Mouse (Mus musculus) neural tube, embryonic 14.5 days (tissue): ENCODE measurements around the gene Bfsp2. TPM values are rescaled to one million over a fixed set of nuclear protein-coding genes. Genes with fewer than 3 reads are reported as not detected.

Experiments
- ATAC-seq: fragments of 200-750 bp; cut with Nextera tagmentation; 2 replicates; pipeline ENCODE4 v1.8.0; 2017; ENCODE audit warnings: low read depth, mild to moderate bottlenecking, moderate TSS enrichment, moderate library complexity
- H3K27ac ChIP-seq: fragments of 300-500 bp; sonication (generic); 2 replicates; pipeline ENCODE4 v1.5.1; 2014; ENCODE audit warnings: low read depth, mild to moderate bottlenecking, control low read depth, low read length, moderate library complexity, mixed read lengths
- H3K27me3 ChIP-seq: fragments of 300-500 bp; sonication (generic); 2 replicates; pipeline ENCODE4 v1.6.1; 2014; ENCODE audit warnings: low read length; ENCODE audit not compliant: control insufficient read depth, insufficient read depth
- H3K36me3 ChIP-seq: fragments of 300-500 bp; sonication (generic); 2 replicates; pipeline ENCODE4 v1.6.1; 2014; ENCODE audit warnings: low read length, mixed read lengths; ENCODE audit not compliant: control insufficient read depth, insufficient read depth
- H3K4me1 ChIP-seq: fragments of 300-500 bp; sonication (generic); 2 replicates; pipeline ENCODE4 v1.6.1; 2014; ENCODE audit warnings: low read length; ENCODE audit not compliant: control insufficient read depth, insufficient read depth
- H3K4me2 ChIP-seq: fragments of 300-500 bp; sonication (generic); 2 replicates; pipeline ENCODE4 v1.6.1; 2014; ENCODE audit warnings: mild to moderate bottlenecking, low read depth, low read length, control low read depth
- H3K4me3 ChIP-seq: fragments of 300-500 bp; sonication (generic); 2 replicates; pipeline ENCODE4 v1.5.1; 2014; ENCODE audit warnings: low read depth, low read length, control low read depth, mixed read lengths
- H3K9ac ChIP-seq: fragments of 300-500 bp; sonication (generic); replicated peaks from 2 replicates; pipeline ENCODE4 v1.6.1; 2014; ENCODE audit warnings: low read depth, mild to moderate bottlenecking, control low read depth, low read length, mixed read lengths
- H3K9me3 ChIP-seq: fragments of 300-500 bp; sonication (generic); 2 replicates; pipeline ENCODE4 v1.6.1; 2016; ENCODE audit warnings: low read length; ENCODE audit not compliant: control insufficient read depth
- WGBS: fragments of 180-500 bp; shearing (Covaris S2); extraction: QIAGEN DNeasy Blood & Tissue Kit; methylation state at CpG from one replicate; pipeline ENCODE4 v1.1.7; 2014; 5-methylcytosine and 5-hydroxymethylcytosine counted together
- polyA plus RNA-seq: library from polyadenylated mRNA; unstranded; fragments of >200 nt; fragmentation: Nextera tagmentation; extraction: Ambion mirVana; gene quantifications from 2 replicates; pipeline ENCODE4 v1.2.1, GENCODE M21; 2014

Gene Bfsp2
- polyA plus RNA-seq, 1 experiment from 2014 or later, result 2.3 TPM

DNA sequence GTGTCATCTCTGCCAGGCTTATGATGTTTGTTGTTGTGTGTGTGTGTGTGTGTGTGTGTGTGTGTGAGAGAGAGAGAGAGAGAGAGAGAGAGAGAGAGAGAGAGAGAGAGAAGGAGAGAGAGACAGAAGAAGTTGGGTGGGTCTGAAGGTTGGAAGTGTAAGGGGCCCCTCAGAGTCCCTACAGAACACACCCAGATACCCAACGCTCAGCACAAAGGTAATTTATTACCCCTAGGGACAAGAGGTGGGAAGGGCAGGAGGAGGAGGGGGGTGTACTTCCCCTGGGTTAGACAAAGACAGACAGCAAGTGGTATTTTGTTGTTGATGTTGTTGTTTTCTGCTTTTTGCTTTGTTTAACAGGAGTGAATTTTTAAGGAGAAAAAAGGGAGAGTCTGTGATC, 94.6 kb downstream of the Bfsp2 start:
- Histone ChIP-seq H3K36me3 (no peaks in the 10 kb centered on the region), H3K27me3 (no peaks in the 10 kb centered on the region), H3K27ac (no peak overlapping the region), H3K9me3 (no peaks in the 10 kb centered on the region), H3K4me3 (no peak overlapping the region), H3K9ac (no peak overlapping the region), H3K4me1 (no peaks in the 10 kb centered on the region), H3K4me2 (no peak overlapping the region)
- WGBS, result 5% methylated on average over 1 of the region's 1 CpGs
- ATAC-seq, result no peak

DNA sequence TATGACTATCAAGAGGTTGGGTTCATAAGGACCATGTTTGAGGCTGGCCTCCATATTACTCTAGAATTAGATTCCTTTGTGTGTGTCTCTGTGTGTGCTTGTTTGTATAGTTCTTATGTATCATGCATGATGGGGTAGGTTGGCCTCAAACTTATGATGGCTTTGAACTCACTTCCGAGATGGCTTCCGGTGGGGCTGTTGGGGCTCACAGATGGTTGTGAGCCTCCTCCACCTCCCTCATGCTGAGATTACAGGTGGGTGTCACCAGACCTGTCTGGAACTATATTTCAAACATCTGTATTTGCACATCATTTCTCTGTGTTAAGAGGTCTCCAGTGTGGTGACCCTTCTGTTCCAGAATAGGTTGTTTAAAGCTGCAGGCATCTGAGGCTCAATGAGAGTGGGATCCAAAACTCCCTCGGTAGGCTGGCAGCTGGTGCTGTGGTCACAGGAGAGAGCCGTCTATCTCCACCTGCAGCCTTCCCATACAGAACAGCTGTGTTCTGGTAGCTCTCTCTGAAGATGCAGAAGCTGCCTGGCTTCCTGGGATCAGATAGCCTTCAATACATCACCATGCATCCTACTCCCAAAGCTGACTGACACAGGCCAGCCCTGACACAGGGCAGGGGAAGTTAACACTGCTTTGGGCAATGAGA, 96.0 kb downstream of the Bfsp2 start:
- H3K27ac ChIP-seq, result no peak overlapping the region
- no peaks in the 10 kb centered on the region for H3K27me3 ChIP-seq
- WGBS, result 85% methylated on average over 4 of the region's 4 CpGs
- no peaks in the 10 kb centered on the region for H3K9me3 ChIP-seq
- no peaks in the 10 kb centered on the region for H3K36me3 ChIP-seq
- H3K4me3 ChIP-seq, result no peak overlapping the region
- no peak for ATAC-seq
- no peak overlapping the region for H3K9ac ChIP-seq
- no peak overlapping the region for H3K4me2 ChIP-seq
- no peaks in the 10 kb centered on the region for H3K4me1 ChIP-seq

DNA sequence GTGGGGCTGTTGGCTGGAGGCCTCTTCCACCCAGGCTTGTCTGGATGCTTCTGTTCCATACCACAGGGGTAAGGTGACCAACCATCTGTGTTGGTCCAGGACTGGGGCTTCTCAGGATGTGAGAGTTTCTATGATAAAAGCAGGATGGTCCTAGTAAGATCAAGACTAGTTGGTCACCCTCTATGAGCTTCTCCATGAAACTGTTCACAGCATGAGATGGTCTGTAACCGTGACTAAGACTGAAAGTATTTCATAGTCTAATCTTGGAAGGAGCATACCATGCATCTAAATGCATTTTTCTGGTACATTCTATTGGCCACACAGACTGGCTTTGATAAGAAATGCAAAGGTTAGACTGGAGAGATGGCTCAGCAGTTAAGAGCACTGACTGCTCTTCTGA, 96.6 kb downstream of the Bfsp2 start:
- Histone ChIP-seq H3K27me3 (no peaks in the 10 kb centered on the region), H3K4me3 (no peak overlapping the region), H3K9me3 (no peaks in the 10 kb centered on the region), H3K27ac (no peak overlapping the region), H3K4me1 (no peaks in the 10 kb centered on the region), H3K36me3 (no peaks in the 10 kb centered on the region), H3K4me2 (no peak overlapping the region), H3K9ac (no peak overlapping the region)
- WGBS, result 91% methylated on average over 1 of the region's 1 CpGs
- ATAC-seq, result no peak

DNA sequence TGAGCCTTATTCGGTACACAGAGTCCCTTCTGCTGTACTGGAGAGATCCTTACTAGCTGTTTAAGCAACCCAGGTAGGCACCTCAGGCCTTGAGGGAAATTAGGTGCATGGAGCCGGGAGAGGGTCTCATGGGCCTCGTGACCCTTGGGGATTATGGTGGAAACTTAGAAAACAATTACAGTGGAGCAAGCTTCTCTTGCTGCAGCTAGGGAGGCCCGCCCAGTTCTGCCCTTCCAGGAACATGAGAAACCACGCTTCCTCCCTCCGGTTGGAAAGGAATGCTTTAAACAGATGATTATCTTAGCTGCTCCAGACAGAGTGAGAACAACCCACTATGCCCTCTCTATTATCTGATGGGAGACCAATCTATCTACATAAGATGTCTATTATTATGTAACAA, 97.2 kb downstream of the Bfsp2 start:
- Histone ChIP-seq H3K27me3 (no peaks in the 10 kb centered on the region), H3K4me3 (no peak overlapping the region), H3K9ac (no peak overlapping the region), H3K4me2 (no peak overlapping the region), H3K9me3 (no peaks in the 10 kb centered on the region), H3K36me3 (no peaks in the 10 kb centered on the region), H3K4me1 (no peaks in the 10 kb centered on the region), H3K27ac (no peak overlapping the region)
- no peak for ATAC-seq
- 86% methylated on average over 6 of the region's 6 CpGs for WGBS

DNA sequence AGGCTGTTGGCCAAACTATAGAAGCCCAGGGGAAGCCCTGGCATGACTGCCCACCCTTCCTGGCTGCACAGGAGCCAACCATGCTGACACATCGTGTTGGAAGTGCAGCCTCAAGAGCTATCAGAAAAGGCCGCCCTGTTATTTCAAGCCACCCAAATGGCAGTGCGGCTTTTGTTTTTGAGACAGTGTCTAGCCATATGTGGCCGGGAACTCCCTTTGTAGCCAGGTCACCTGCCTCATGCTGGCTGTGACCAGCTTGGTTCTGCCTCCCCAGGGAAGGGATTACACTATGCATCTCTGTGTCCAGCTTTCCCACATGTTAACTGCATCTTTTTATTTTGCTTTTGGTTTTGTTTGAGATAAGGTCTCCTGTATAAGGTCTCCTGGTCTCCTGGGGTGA, 99.7 kb downstream of the Bfsp2 start:
- WGBS, result 83% methylated on average over 4 of the region's 4 CpGs
- Histone ChIP-seq H3K9ac (no peak overlapping the region), H3K27me3 (no peaks in the 10 kb centered on the region), H3K4me3 (no peak overlapping the region), H3K27ac (no peak overlapping the region), H3K9me3 (no peaks in the 10 kb centered on the region), H3K36me3 (no peaks in the 10 kb centered on the region), H3K4me2 (no peak overlapping the region), H3K4me1 (no peaks in the 10 kb centered on the region)
- ATAC-seq, result no peak

DNA sequence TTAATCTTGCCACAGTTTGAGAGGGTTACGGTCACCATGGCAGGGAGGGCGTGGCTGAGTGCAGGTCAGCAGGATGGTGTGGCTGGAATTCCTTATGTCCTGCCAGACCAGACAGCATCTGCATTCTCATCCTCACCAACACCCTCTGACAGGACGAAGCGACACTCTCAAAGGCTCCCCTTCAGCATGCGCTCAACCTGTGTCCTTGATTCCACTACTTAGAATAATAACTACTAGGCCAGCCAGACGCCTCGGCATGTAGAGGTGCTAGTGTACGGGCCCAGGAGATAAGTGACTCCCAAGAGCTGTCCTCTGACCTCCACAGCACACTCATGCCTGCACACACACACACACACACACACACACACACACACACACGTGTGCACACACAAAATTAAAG, 101.0 kb downstream of the Bfsp2 start:
- Histone ChIP-seq H3K9me3 (no peaks in the 10 kb centered on the region), H3K27ac (no peak overlapping the region), H3K4me3 (no peak overlapping the region), H3K4me2 (no peak overlapping the region), H3K27me3 (no peaks in the 10 kb centered on the region), H3K36me3 (no peaks in the 10 kb centered on the region), H3K9ac (no peak overlapping the region), H3K4me1 (no peaks in the 10 kb centered on the region)
- no peak for ATAC-seq
- WGBS, result 68% methylated on average over 9 of the region's 9 CpGs

DNA sequence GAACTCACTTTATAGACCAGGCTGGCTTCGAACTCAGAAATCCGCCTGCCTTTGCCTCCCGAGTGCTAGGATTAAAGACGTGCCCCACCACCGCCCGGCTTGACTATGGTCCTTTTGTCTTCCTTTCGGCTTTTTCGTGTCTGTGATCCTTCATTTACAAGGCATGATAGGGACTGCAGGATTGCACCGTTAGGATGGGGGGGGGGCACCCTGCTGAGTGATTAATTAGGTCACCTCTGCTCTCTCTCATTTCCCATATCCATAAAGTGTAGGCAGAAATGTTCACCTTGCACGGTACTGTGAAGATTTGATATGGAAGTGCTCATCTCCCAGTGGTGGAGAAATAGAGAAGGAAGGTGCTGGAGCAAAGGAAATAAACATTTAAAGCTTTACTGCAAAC, 101.5 kb downstream of the Bfsp2 start:
- H3K4me1 ChIP-seq, result no peaks in the 10 kb centered on the region
- 42% methylated on average over 10 of the region's 10 CpGs for WGBS
- H3K9ac ChIP-seq, result no peak overlapping the region
- no peaks in the 10 kb centered on the region for H3K9me3 ChIP-seq
- H3K36me3 ChIP-seq, result no peaks in the 10 kb centered on the region
- H3K27ac ChIP-seq, result no peak overlapping the region
- H3K4me2 ChIP-seq, result no peak overlapping the region
- no peak overlapping the region for H3K4me3 ChIP-seq
- no peaks in the 10 kb centered on the region for H3K27me3 ChIP-seq
- ATAC-seq, result no peak

DNA sequence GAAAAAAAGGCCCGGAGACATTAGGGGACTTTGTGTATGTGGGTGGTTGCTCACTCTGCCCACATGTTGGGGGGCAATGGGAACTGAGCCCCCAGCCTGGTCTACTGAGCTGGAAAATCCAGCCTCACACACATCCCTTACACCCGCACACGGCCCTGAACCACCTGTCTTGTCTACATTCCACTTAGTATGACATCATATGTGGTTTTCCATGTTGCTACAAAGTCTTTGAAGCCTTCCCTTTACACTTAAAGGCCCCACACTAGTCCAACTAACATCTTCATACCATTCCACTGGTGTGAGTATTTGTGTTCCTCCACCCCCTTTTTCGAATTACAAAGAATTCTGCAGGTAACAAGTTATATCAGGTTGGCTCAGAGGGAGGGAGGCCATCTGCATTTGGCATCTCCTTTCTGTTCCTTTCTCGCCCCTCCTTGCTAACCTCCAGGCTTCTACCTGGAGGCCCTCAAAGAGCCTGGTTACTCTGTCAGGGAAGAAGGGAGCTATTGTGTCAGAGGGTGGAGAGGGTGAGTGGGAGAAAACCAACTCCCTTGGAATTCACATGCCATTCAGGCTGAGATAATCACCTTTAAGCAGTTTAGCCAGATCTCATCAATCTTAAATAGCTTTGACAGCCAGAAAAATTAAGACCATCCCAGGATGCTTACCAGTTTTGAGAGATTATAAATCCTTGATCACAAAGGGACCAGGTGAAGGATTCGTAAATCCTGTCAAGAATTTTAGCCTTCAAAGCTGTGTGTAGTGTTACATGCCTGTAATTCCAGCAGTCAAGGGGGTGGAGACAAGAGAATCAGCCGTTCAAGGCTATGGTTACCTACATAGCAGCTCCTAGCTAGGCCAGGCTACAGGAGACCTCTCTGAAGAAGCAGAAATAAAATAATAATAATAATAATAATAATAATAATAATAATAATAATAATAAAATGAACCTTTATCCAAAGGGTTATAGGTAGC, 103.6 kb downstream of the Bfsp2 start:
- Histone ChIP-seq H3K4me1 (no peaks in the 10 kb centered on the region), H3K4me2 (no peak overlapping the region), H3K27me3 (no peaks in the 10 kb centered on the region), H3K36me3 (no peaks in the 10 kb centered on the region), H3K4me3 (no peak overlapping the region), H3K9me3 (no peaks in the 10 kb centered on the region), H3K27ac (no peak overlapping the region), H3K9ac (no peak overlapping the region)
- 84% methylated on average over 7 of the region's 7 CpGs for WGBS
- ATAC-seq, result no peak
